Mouse (Mus musculus) kidney, adult 8-10 months (tissue): Measurements from ENCODE around the gene Kif6.

ENCODE experiments used
- DNase-seq, 2 experiments: peaks; one replicate each; pipeline ENCODE4 v3.0.0; 2022

Gene Kif6

GRCm38 (mm10) chr17:49935602-49936205 lies 320.8 kb downstream of the Kif6 start:
- peak; percentile 13 to 72 for DNase-seq

GRCm38 (mm10) chr17:49936214-49936613 lies 321.3 kb downstream of the Kif6 start:
- DNase-seq = no peak

GRCm38 (mm10) chr17:49939146-49939545 lies 324.2 kb downstream of the Kif6 start:
- no peak for DNase-seq

GRCm38 (mm10) chr17:49942674-49943073 lies 327.7 kb downstream of the Kif6 start:
- DNase-seq = peak in 1 of 2 experiments; percentile 17

- peak; percentile 28 to 73 for DNase-seq
Observed at GRCm38 (mm10) chr17:49951491-49951855, 336.5 kb downstream of the Kif6 start.

- DNase-seq = peak in 1 of 2 experiments; percentile 11
Observed at GRCm38 (mm10) chr17:49951856-49952607, 337.1 kb downstream of the Kif6 start.

GRCm38 (mm10) chr17:49959021-49959420 lies 344.1 kb downstream of the Kif6 start:
- no peak for DNase-seq
